Mouse (Mus musculus) neutrophil, adult 65 days (primary cell): ENCODE results near the gene Npy2r. TPM values are rescaled to one million over a fixed set of nuclear protein-coding genes. Genes with fewer than 3 reads are reported as not detected.

ENCODE experiments used
- total RNA-seq: library from RNA; stranded (reverse); gene quantifications from 2 replicates; pipeline ENCODE4 v1.2.4, GENCODE M21; 2023

Npy2r gene
- total RNA-seq, result not detected in 2 replicates

GRCm38 (mm10) chr3:82547908-82548721 lies at the start of gene Npy2r:
Npy2r (minus strand) TSS chr3:82548084.

Other genes with a start within 250 kb of the Npy2r start
- 0.14 TPM in 1 of 2 replicates, not detected in the other for gene Map9, start 190.0 kb downstream of the Npy2r start, total RNA-seq